ENCODE assay signal across 10 mouse cellular contexts in genomic region chr11:75452812-75453557, GRCm38 (mm10). TPM values are rescaled to one million over a fixed set of nuclear protein-coding genes. Genes with fewer than 3 reads are reported as not detected.
A peak's percentile ranks its signal among the peaks of the same experiment; 100 is the strongest.
DNase-seq lines count a peak whose midpoint lies in the region; ATAC-seq and TF ChIP-seq lines count a peak whose summit lies in the region.
"Had no signal": no experiment of that assay in that cellular context is flagged by ENCODE, and none has a peak within 500 bp of the region (broad histone marks: within the 10 kb centered on the region; RNA-seq: fewer than 3 reads in every experiment).

No protein-coding gene starts in this region.

- ATAC-seq in heart, embryonic 15.5 days (replicated peaks; ENCODE audit: insufficient number of reproducible peaks, insufficient read depth, low FRiP score, low read depth): no peak
- no peak for ATAC-seq in embryonic facial prominence, embryonic 12.5 days (ENCODE audit: insufficient number of reproducible peaks, insufficient read depth, low FRiP score, low TSS enrichment)
- ATAC-seq in liver, embryonic 14.5 days (ENCODE audit: insufficient read depth): no peak

- no peak for DNase-seq in heart, postnatal 25 days (ENCODE audit: low spot score)
- DNase-seq in liver, embryonic 14.5 days (ENCODE audit: low read depth in 3 of 3, low spot score in 3 of 3): no peak
- no peak for DNase-seq in frontal cortex, postnatal 14 days (ENCODE audit: low spot score in 2 of 2)
- DNase-seq in gastrocnemius, postnatal 10 days: no peak
- no peak for DNase-seq in layer of hippocampus, adult 8-10 months (ENCODE audit: low spot score in 2 of 2)
- DNase-seq: adrenal gland, adult 2 months; heart, adult 18-20 months had no signal

- H3K9ac ChIP-seq in heart, embryonic 15.5 days: no peak overlapping the region
- 0 out of 2 replicates have a peak overlapping the region, but pooled peaks have one; percentile 67 for H3K9ac ChIP-seq in embryonic facial prominence, embryonic 12.5 days
- peak overlapping the region; percentile 67 for H3K9ac ChIP-seq in liver, embryonic 14.5 days (replicated peaks)

- H3K27ac ChIP-seq in heart, embryonic 15.5 days: no peak overlapping the region
- no peak overlapping the region for H3K27ac ChIP-seq in embryonic facial prominence, embryonic 12.5 days
- H3K27ac ChIP-seq in liver, embryonic 14.5 days: no peak overlapping the region

- H3K4me2 ChIP-seq in heart, embryonic 15.5 days: peak overlapping the region; percentile 97; the same call in 1 of the 2 replicates
- H3K4me2 ChIP-seq in embryonic facial prominence, embryonic 12.5 days (replicated peaks): peak overlapping the region; percentile 100; the same call in 1 of the 2 replicates
- H3K4me2 ChIP-seq in liver, embryonic 14.5 days (ENCODE audit: low read depth): peak overlapping the region; percentile 86

- WGBS in heart, embryonic 15.5 days: 89% methylated on average over 31 of the region's 31 CpGs
- WGBS in embryonic facial prominence, embryonic 12.5 days: 91% methylated on average over 31 of the region's 31 CpGs
- WGBS in liver, embryonic 14.5 days (ENCODE audit: insufficient replicate concordance): 90% methylated on average over 31 of the region's 31 CpGs

- intact Hi-C loops in heart, postnatal 25 days (cut with DNase I): no loop called here

- H3K4me1 ChIP-seq in heart, embryonic 15.5 days (replicated peaks): peaks cover 20% of the 10 kb centered on the region
- peaks cover 57% of the 10 kb centered on the region for H3K4me1 ChIP-seq in E14TG2a.4 (replicated peaks; ENCODE audit: low read depth, low read length)
- peaks cover 19% of the 10 kb centered on the region for H3K4me1 ChIP-seq in embryonic facial prominence, embryonic 12.5 days
- peaks cover 36 to 54% of the 10 kb centered on the region in 2 experiments for H3K4me1 ChIP-seq in liver, embryonic 14.5 days (replicated peaks; ENCODE audit: control insufficient read depth in 2 of 2, insufficient read depth in 2 of 2, low read length in 1 of 2)

- peaks cover 2% of the 10 kb centered on the region; the same call in 1 of the 2 replicates for H3K36me3 ChIP-seq in heart, embryonic 15.5 days
- peaks cover 45% of the 10 kb centered on the region for H3K36me3 ChIP-seq in E14TG2a.4 (ENCODE audit: insufficient read depth, low read length)
- H3K36me3 ChIP-seq in embryonic facial prominence, embryonic 12.5 days: peaks cover 18% of the 10 kb centered on the region
- peaks cover 8% of the 10 kb centered on the region for H3K36me3 ChIP-seq in liver, embryonic 14.5 days (replicated peaks; ENCODE audit: control insufficient read depth, insufficient read depth, low read depth)

- TF ChIP-seq EP300 in liver, embryonic 14.5 days (IDR thresholded peaks at IDR 0.05; ENCODE audit: low read depth): no peak

- no peak overlapping the region for H3K4me3 ChIP-seq in heart, embryonic 15.5 days
- H3K4me3 ChIP-seq in E14TG2a.4 (replicated peaks; ENCODE audit: low read length): peak overlapping the region; percentile 81; the same call in 1 of the 2 replicates
- no peak overlapping the region for H3K4me3 ChIP-seq in embryonic facial prominence, embryonic 12.5 days
- H3K4me3 ChIP-seq in liver, embryonic 14.5 days (ENCODE audit: insufficient read depth in 1 of 2, low read depth in 2 of 2, low read length in 2 of 2): no peak overlapping the region; a peak in 1 of 4 replicates

- no peak for TF ChIP-seq CTCF in E14TG2a.4 (conservative IDR thresholded peaks at IDR 0.05; ENCODE audit: low read length)
- no peak for TF ChIP-seq CTCF in liver, embryonic 14.5 days (IDR thresholded peaks at IDR 0.05; ENCODE audit: low read depth)

- H3K27me3 ChIP-seq in heart, embryonic 15.5 days: no peaks in the 10 kb centered on the region
- H3K27me3 ChIP-seq in E14TG2a.4 (ENCODE audit: insufficient read depth, low read length): peaks cover 42% of the 10 kb centered on the region
- no peaks in the 10 kb centered on the region for H3K27me3 ChIP-seq in embryonic facial prominence, embryonic 12.5 days
- H3K27me3 ChIP-seq in liver, embryonic 14.5 days (ENCODE audit: control insufficient read depth, insufficient read depth, low read length): no peaks in the 10 kb centered on the region

- no peaks in the 10 kb centered on the region for H3K9me3 ChIP-seq in heart, embryonic 15.5 days (replicated peaks)
- H3K9me3 ChIP-seq in E14TG2a.4 (ENCODE audit: low read length): no peaks in the 10 kb centered on the region
- no peaks in the 10 kb centered on the region for H3K9me3 ChIP-seq in embryonic facial prominence, embryonic 12.5 days
- H3K9me3 ChIP-seq in liver, embryonic 14.5 days (ENCODE audit: control insufficient read depth, low read length): no peaks in the 10 kb centered on the region

RNA-seq across cellular contexts. Expression of gene Wdr81, which starts 1.5 kb away (rescaled TPM):
- 3.1 and 4.5 TPM in 2 replicates for polyA plus RNA-seq in heart, embryonic 15.5 days (2015; fragmentation: Nextera tagmentation; extraction: Ambion mirVana)
- 1 to 10 TPM; 7.7 to 9.1 TPM for total RNA-seq in heart, postnatal 25 days (2021)
- polyA plus RNA-seq in embryonic facial prominence, embryonic 12.5 days (2016; fragmentation: Nextera tagmentation; extraction: Ambion mirVana): 7.0 and 7.1 TPM in 2 replicates
- 15.3 and 16.4 TPM in 2 replicates for polyA plus RNA-seq in liver, embryonic 14.5 days (2012; rRNA removed)
- polyA plus RNA-seq in liver, embryonic 14.5 days (2014; fragmentation: Nextera tagmentation; extraction: Ambion mirVana): 14.6 and 15.8 TPM in 2 replicates
- total RNA-seq in gastrocnemius, postnatal 10 days (2021): 1 to 10 TPM; 7.2 to 7.9 TPM
- total RNA-seq in layer of hippocampus, adult 8-10 months (2022): 10 to 100 TPM; 23.5 to 25.3 (median 24.3) TPM

RNA-seq across cellular contexts. Expression of gene Tlcd2, which starts 8.5 kb away (rescaled TPM):
- 7.9 and 13.4 TPM in 2 replicates for polyA plus RNA-seq in heart, embryonic 15.5 days (2015; fragmentation: Nextera tagmentation; extraction: Ambion mirVana)
- total RNA-seq in heart, postnatal 25 days (2021): 1 to 10 TPM; 7.9 to 8.1 TPM
- 26.6 and 28.7 TPM in 2 replicates for polyA plus RNA-seq in embryonic facial prominence, embryonic 12.5 days (2016; fragmentation: Nextera tagmentation; extraction: Ambion mirVana)
- 7.3 and 8.2 TPM in 2 replicates for polyA plus RNA-seq in liver, embryonic 14.5 days (2012; rRNA removed)
- polyA plus RNA-seq in liver, embryonic 14.5 days (2014; fragmentation: Nextera tagmentation; extraction: Ambion mirVana): 11.9 and 13.0 TPM in 2 replicates
- 10 to 100 TPM; 13.5 to 14.9 TPM for total RNA-seq in gastrocnemius, postnatal 10 days (2021)
- total RNA-seq in layer of hippocampus, adult 8-10 months (2022): under 1 TPM in 3 of 4 experiments, not detected in 1; 0.43 to 0.45 (median 0.45) TPM

RNA-seq across cellular contexts. Expression of gene Serpinf2, which starts 13.6 kb away (rescaled TPM):
- polyA plus RNA-seq in heart, embryonic 15.5 days (2015; fragmentation: Nextera tagmentation; extraction: Ambion mirVana): 0.35 and 4.3 TPM in 2 replicates
- not detected for total RNA-seq in heart, postnatal 25 days (2021)
- 0.08 and 0.14 TPM in 2 replicates for polyA plus RNA-seq in embryonic facial prominence, embryonic 12.5 days (2016; fragmentation: Nextera tagmentation; extraction: Ambion mirVana)
- polyA plus RNA-seq in liver, embryonic 14.5 days (2012; rRNA removed): 474 and 506 TPM in 2 replicates
- 304 and 336 TPM in 2 replicates for polyA plus RNA-seq in liver, embryonic 14.5 days (2014; fragmentation: Nextera tagmentation; extraction: Ambion mirVana)
- under 1 TPM in 1 of 2 experiments, not detected in 1; 0.56 TPM for total RNA-seq in gastrocnemius, postnatal 10 days (2021)
- 1 to 10 TPM in 2 of 4 experiments, under 1 TPM in 2; 0.45 to 4.0 (median 1.8) TPM for total RNA-seq in layer of hippocampus, adult 8-10 months (2022)
- total RNA-seq: heart, adult 18-20 months had no signal

RNA-seq across cellular contexts. Expression of gene Serpinf1, which starts 30.5 kb away (rescaled TPM):
- polyA plus RNA-seq in heart, embryonic 15.5 days (2015; fragmentation: Nextera tagmentation; extraction: Ambion mirVana): 34.7 and 54.2 TPM in 2 replicates
- 10 to 100 TPM; 26.3 to 26.9 TPM for total RNA-seq in heart, postnatal 25 days (2021)
- polyA plus RNA-seq in embryonic facial prominence, embryonic 12.5 days (2016; fragmentation: Nextera tagmentation; extraction: Ambion mirVana): 224 and 237 TPM in 2 replicates
- polyA plus RNA-seq in liver, embryonic 14.5 days (2012; rRNA removed): 104 and 128 TPM in 2 replicates
- polyA plus RNA-seq in liver, embryonic 14.5 days (2014; fragmentation: Nextera tagmentation; extraction: Ambion mirVana): 145 and 166 TPM in 2 replicates
- total RNA-seq in gastrocnemius, postnatal 10 days (2021): 100 to 1,000 TPM; 134 to 239 TPM
- 10 to 100 TPM in 3 of 4 experiments, 1 to 10 TPM in 1; 9.7 to 16.0 (median 11.5) TPM for total RNA-seq in layer of hippocampus, adult 8-10 months (2022)

RNA-seq across cellular contexts. Expression of gene Prpf8, which starts 33.6 kb away (rescaled TPM):
- polyA plus RNA-seq in heart, embryonic 15.5 days (2015; fragmentation: Nextera tagmentation; extraction: Ambion mirVana): 24.8 and 37.1 TPM in 2 replicates
- total RNA-seq in heart, postnatal 25 days (2021): 10 to 100 TPM; 78.7 to 89.4 TPM
- polyA plus RNA-seq in embryonic facial prominence, embryonic 12.5 days (2016; fragmentation: Nextera tagmentation; extraction: Ambion mirVana): 74.2 and 76.5 TPM in 2 replicates
- 34.2 and 38.1 TPM in 2 replicates for polyA plus RNA-seq in liver, embryonic 14.5 days (2012; rRNA removed)
- 34.2 and 42.2 TPM in 2 replicates for polyA plus RNA-seq in liver, embryonic 14.5 days (2014; fragmentation: Nextera tagmentation; extraction: Ambion mirVana)
- 10 to 100 TPM; 77.6 to 83.7 TPM for total RNA-seq in gastrocnemius, postnatal 10 days (2021)
- total RNA-seq in layer of hippocampus, adult 8-10 months (2022): 100 to 1,000 TPM; 129 to 140 (median 135) TPM

Comparison
In these comparisons a context has a peak if more than half of its experiments do, and no peak if none do; other contexts are left out.
1. RNA of gene Tlcd2, which starts 8.5 kb away (total RNA-seq): 13.5 to 14.9 TPM in gastrocnemius, postnatal 10 days and 7.9 to 8.1 TPM in heart, postnatal 25 days; 0.43 to 0.45 TPM in layer of hippocampus, adult 8-10 months; every median in the first group is over 4 times any median in the second.
2. Peak in every context shown above with its lines, with median percentiles within 50 percentile points of each other: H3K4me2 ChIP-seq.